Comparison of ENCODE assay signal across 9 mouse cellular contexts in genomic region chr11:85329167-85329894, GRCm38 (mm10). TPM values are rescaled to one million over a fixed set of nuclear protein-coding genes. Genes with fewer than 3 reads are reported as not detected.
DNase-seq lines count a peak whose midpoint lies in the region; ATAC-seq lines count a peak whose summit lies in the region.
"Had no signal": no experiment of that assay in that cellular context is flagged by ENCODE, and none has a peak within 500 bp of the region (broad histone marks: within the 10 kb centered on the region; RNA-seq: fewer than 3 reads in every experiment).

No protein-coding gene starts in this region.

- peak; percentile 19 for DNase-seq in gastrocnemius, postnatal 14 days
- DNase-seq in gastrocnemius, adult 8-10 months (ENCODE audit: low spot score in 2 of 2), result no peak
- DNase-seq in lung, postnatal 10 days, result peak; percentile 15
- DNase-seq in lung, postnatal 4 days, result no peak
- peak; percentile 88 to 89 for DNase-seq in cerebellum, postnatal 10 days
- DNase-seq in layer of hippocampus, postnatal 10 days (ENCODE audit: low spot score in 2 of 2), result peak; percentile 51 to 67
- no peak for DNase-seq in ovary, postnatal 36 days (ENCODE audit: low spot score)

- no peak for ATAC-seq in megakaryocyte-erythroid progenitor cell, adult 5-6 weeks (replicated peaks; ENCODE audit: low FRiP score, low TSS enrichment, poor library complexity, severe bottlenecking)
- ATAC-seq: midbrain, embryonic 16.5 days had no signal

- intact Hi-C loops in gastrocnemius, postnatal 14 days (cut with DNase I; ENCODE audit: low total_unique reads), result no loop called here

RNA-seq across cellular contexts. Expression of gene Ppm1d, which starts 18.3 kb away (rescaled TPM):
- 1 to 10 TPM; 6.5 to 8.0 TPM for total RNA-seq in gastrocnemius, postnatal 14 days (2021)
- total RNA-seq in gastrocnemius, adult 8-10 months (2022), result 1 to 10 TPM; 4.4 to 6.4 (median 5.0) TPM
- total RNA-seq in layer of hippocampus, postnatal 10 days (2021), result 10 to 100 TPM; 20.6 to 20.7 TPM
- total RNA-seq in megakaryocyte-erythroid progenitor cell, adult 5-6 weeks (2014; fragmentation: Nextera tagmentation), result 19.6 and 22.9 TPM in 2 replicates
- total RNA-seq in megakaryocyte-erythroid progenitor cell, adult 5-6 weeks (2017), result 11.2 and 16.0 TPM in 2 replicates

RNA-seq across cellular contexts. Expression of gene Bcas3, which starts 23.6 kb away (rescaled TPM):
- 10 to 100 TPM; 25.3 to 28.5 TPM for total RNA-seq in gastrocnemius, postnatal 14 days (2021)
- 10 to 100 TPM; 37.4 to 39.3 (median 38.9) TPM for total RNA-seq in gastrocnemius, adult 8-10 months (2022)
- total RNA-seq in layer of hippocampus, postnatal 10 days (2021), result 10 to 100 TPM; 45.0 to 48.8 TPM
- total RNA-seq in megakaryocyte-erythroid progenitor cell, adult 5-6 weeks (2014; fragmentation: Nextera tagmentation), result 59.0 and 64.0 TPM in 2 replicates
- total RNA-seq in megakaryocyte-erythroid progenitor cell, adult 5-6 weeks (2017), result 22.6 and 23.7 TPM in 2 replicates

Comparison
In these comparisons a context has a peak if more than half of its experiments do, and no peak if none do; other contexts are left out.
1. DNase-seq: peak in gastrocnemius, postnatal 14 days (single experiment), lung, postnatal 10 days (single experiment), cerebellum, postnatal 10 days (2 of 2) and layer of hippocampus, postnatal 10 days (2 of 2); none in gastrocnemius, adult 8-10 months (0 of 2), lung, postnatal 4 days (0 of 2) and ovary, postnatal 36 days (single experiment).